Mouse (Mus musculus) adrenal gland, postnatal 4 days (tissue): Measurements from ENCODE around the gene Ankrd54. TPM values are rescaled to one million over a fixed set of nuclear protein-coding genes. Genes with fewer than 3 reads are reported as not detected.

Source experiments
- DNase-seq, 2 experiments: peaks; one replicate each; pipeline ENCODE4 v3.0.0; 2021 to 2022; ENCODE audit warnings: low spot score in 2 of 2, mixed read lengths in 2 of 2
- long read RNA-seq, 2 experiments: library from polyadenylated mRNA; stranded (forward); transcript quantifications; one replicate each; pipeline ENCODE4 v2.0.0; 2021
- total RNA-seq, 2 experiments: library from RNA; stranded (reverse); gene quantifications; 2 replicates each; pipeline ENCODE4 v1.2.3; 2021

Ankrd54 gene
- total RNA-seq: 10 to 100 TPM; 23.8 to 29.7 TPM
- long read RNA-seq, experiment 1, transcript Ankrd54-201 (8 exons, 1,904 nt): major isoform, 43 of 68 reads
- long read RNA-seq, experiment 1, partial matches to known transcripts: 11 of 68 reads
- long read RNA-seq, experiment 1, other reads (novel, unspliced or antisense): 13 of 68 reads
- long read RNA-seq, experiment 2, transcript Ankrd54-201 (8 exons, 1,904 nt): major isoform, 56 of 98 reads
- long read RNA-seq, experiment 2, partial matches to known transcripts: 11 of 98 reads
- long read RNA-seq, experiment 2, other reads (novel, unspliced or antisense): 28 of 98 reads

GRCm38 (mm10) chr15:79062376-79063159 lies at the start of gene Ankrd54:
Gene Ankrd54, minus strand, starts transcription at chr15:79062893.
- peak; percentile 92 to 93 for DNase-seq

- DNase-seq: no peak
Observed at GRCm38 (mm10) chr15:79111774-79112173, 49.1 kb upstream of the Ankrd54 start.

GRCm38 (mm10) chr15:79110528-79110927 lies 47.8 kb upstream of the Ankrd54 start:
- DNase-seq: no peak

GRCm38 (mm10) chr15:79110031-79110430 lies 47.3 kb upstream of the Ankrd54 start:
- DNase-seq: no peak

- DNase-seq: no peak
Observed at GRCm38 (mm10) chr15:79109321-79109934, 46.7 kb upstream of the Ankrd54 start.

GRCm38 (mm10) chr15:79108421-79109320 lies 46.0 kb upstream of the Ankrd54 start, which contains the start of gene Micall1:
Gene Micall1, plus strand, starts transcription at chr15:79108898.
- peak; percentile 44 to 55 for DNase-seq

- no peak for DNase-seq
Observed at GRCm38 (mm10) chr15:79107966-79108365, 45.3 kb upstream of the Ankrd54 start.

- no peak for DNase-seq
Observed at GRCm38 (mm10) chr15:79105804-79106203, 43.1 kb upstream of the Ankrd54 start.

- DNase-seq: no peak
Observed at GRCm38 (mm10) chr15:79103264-79103663, 40.6 kb upstream of the Ankrd54 start.

- DNase-seq: no peak
Observed at GRCm38 (mm10) chr15:79101531-79101930, 38.8 kb upstream of the Ankrd54 start.

GRCm38 (mm10) chr15:79100391-79100790 lies 37.7 kb upstream of the Ankrd54 start:
- no peak for DNase-seq

- no peak for DNase-seq
Observed at GRCm38 (mm10) chr15:79099456-79099855, 36.8 kb upstream of the Ankrd54 start.

- no peak for DNase-seq
Observed at GRCm38 (mm10) chr15:79098868-79099267, 36.2 kb upstream of the Ankrd54 start.

GRCm38 (mm10) chr15:79098220-79098619 lies 35.5 kb upstream of the Ankrd54 start:
- no peak for DNase-seq

GRCm38 (mm10) chr15:79097611-79098025 lies 34.9 kb upstream of the Ankrd54 start:
- DNase-seq: peak in 1 of 2 experiments; percentile 42

GRCm38 (mm10) chr15:79097135-79097534 lies 34.4 kb upstream of the Ankrd54 start:
- no peak for DNase-seq

GRCm38 (mm10) chr15:79096556-79096955 lies 33.9 kb upstream of the Ankrd54 start:
- DNase-seq: no peak

GRCm38 (mm10) chr15:79095483-79095882 lies 32.8 kb upstream of the Ankrd54 start:
- DNase-seq: no peak

GRCm38 (mm10) chr15:79093083-79093839 lies 30.6 kb upstream of the Ankrd54 start:
- DNase-seq: no peak

GRCm38 (mm10) chr15:79092284-79092683 lies 29.6 kb upstream of the Ankrd54 start:
- no peak for DNase-seq
